12 mouse cellular contexts compared by ENCODE assay signal in the genomic region with DNA sequence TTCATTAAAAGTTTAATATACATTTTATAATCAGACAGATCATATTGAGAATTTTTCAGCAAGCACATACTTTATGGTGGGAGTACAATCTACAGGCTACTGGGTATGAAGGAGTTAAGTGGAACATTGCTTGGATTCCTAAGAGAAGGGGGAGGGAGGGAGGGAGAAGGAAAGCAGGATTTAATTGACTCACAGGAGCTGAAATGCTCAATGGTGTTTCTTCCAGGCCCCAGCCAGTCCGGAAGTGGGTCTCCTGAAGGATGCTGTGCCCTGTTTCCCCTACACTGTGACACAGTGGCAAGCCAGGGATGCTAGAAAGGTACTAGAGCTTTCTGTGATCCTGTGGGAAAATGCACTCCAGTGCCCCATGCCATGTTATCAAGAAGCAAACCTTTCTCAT.
DNase-seq lines count a peak whose midpoint lies in the region; ATAC-seq and TF ChIP-seq lines count a peak whose summit lies in the region.
"Had no signal": no experiment of that assay in that cellular context is flagged by ENCODE, and none has a peak within 500 bp of the region (broad histone marks: within the 10 kb centered on the region; RNA-seq: fewer than 3 reads in every experiment).

No protein-coding gene starts in this region.

- 0 out of 2 replicates have a peak, but pooled peaks cover 4% of the 10 kb centered on the region for H3K4me1 ChIP-seq in hindbrain, embryonic 14.5 days (replicated peaks; ENCODE audit: control insufficient read depth, insufficient read depth, low read length)
- H3K4me1 ChIP-seq in hindbrain, embryonic 16.5 days (ENCODE audit: control insufficient read depth, insufficient read depth, low read depth, low read length) = no peaks in the 10 kb centered on the region
- peaks cover 3% of the 10 kb centered on the region; the same call in 1 of the 2 replicates for H3K4me1 ChIP-seq in neural tube, embryonic 15.5 days
- no peaks in the 10 kb centered on the region for H3K4me1 ChIP-seq in forebrain, embryonic 16.5 days (replicated peaks; ENCODE audit: control insufficient read depth, insufficient read depth, low read length)
- H3K4me1 ChIP-seq in liver, postnatal 0 days (ENCODE audit: insufficient read depth) = no peaks in the 10 kb centered on the region

- H3K4me2 ChIP-seq in hindbrain, embryonic 14.5 days (replicated peaks) = no peak overlapping the region
- H3K4me2 ChIP-seq in hindbrain, embryonic 16.5 days (ENCODE audit: low read length) = no peak overlapping the region
- no peak overlapping the region for H3K4me2 ChIP-seq in neural tube, embryonic 15.5 days
- no peak overlapping the region for H3K4me2 ChIP-seq in forebrain, embryonic 16.5 days (ENCODE audit: low read length)
- H3K4me2 ChIP-seq in liver, postnatal 0 days (ENCODE audit: low read depth, low read length) = no peak overlapping the region
- H3K4me2 ChIP-seq: lung, embryonic 15.5 days had no signal

- no peak for TF ChIP-seq CTCF in liver, postnatal 0 days (IDR thresholded peaks at IDR 0.05; ENCODE audit: low read depth)

- no peak for DNase-seq in hindbrain, embryonic 14.5 days (ENCODE audit: low spot score)
- peak; percentile 20 for DNase-seq in neural tube, embryonic 10.5 days (ENCODE audit: extremely low spot score, low spot score)
- DNase-seq in yolk sac, embryonic 10.5 days (ENCODE audit: low spot score) = peak; percentile 54
- no peak for DNase-seq in liver, postnatal 0 days
- no peak for DNase-seq in ovary, postnatal 36 days (ENCODE audit: low spot score)
- DNase-seq: cerebellum, postnatal 25 days; heart, adult 11 months; left cerebral cortex, postnatal 4 days had no signal

- 4% methylated on average over 1 of the region's 1 CpGs for WGBS in hindbrain, embryonic 14.5 days
- WGBS in hindbrain, embryonic 16.5 days = 0% methylated on average over 1 of the region's 1 CpGs
- 0% methylated on average over 1 of the region's 1 CpGs for WGBS in neural tube, embryonic 15.5 days
- WGBS in forebrain, embryonic 16.5 days = 0% methylated on average over 1 of the region's 1 CpGs
- WGBS in liver, postnatal 0 days (ENCODE audit: insufficient replicate concordance) = 38% methylated on average over 1 of the region's 1 CpGs

- H3K27ac ChIP-seq in hindbrain, embryonic 14.5 days = no peak overlapping the region
- H3K27ac ChIP-seq in hindbrain, embryonic 16.5 days (ENCODE audit: low read depth, low read length) = no peak overlapping the region
- H3K27ac ChIP-seq in neural tube, embryonic 15.5 days (replicated peaks) = no peak overlapping the region
- no peak overlapping the region for H3K27ac ChIP-seq in forebrain, embryonic 16.5 days (ENCODE audit: low read length)
- H3K27ac ChIP-seq in liver, postnatal 0 days (ENCODE audit: low read depth) = no peak overlapping the region
- H3K27ac ChIP-seq: lung, embryonic 15.5 days had no signal

- H3K27me3 ChIP-seq in hindbrain, embryonic 14.5 days (ENCODE audit: control insufficient read depth, insufficient read depth, low read length) = no peaks in the 10 kb centered on the region
- no peaks in the 10 kb centered on the region for H3K27me3 ChIP-seq in hindbrain, embryonic 16.5 days (replicated peaks; ENCODE audit: control insufficient read depth, insufficient read depth, low read length)
- no peaks in the 10 kb centered on the region for H3K27me3 ChIP-seq in neural tube, embryonic 15.5 days (replicated peaks)
- no peaks in the 10 kb centered on the region for H3K27me3 ChIP-seq in forebrain, embryonic 16.5 days (replicated peaks; ENCODE audit: control insufficient read depth, insufficient read depth, low read length)
- no peaks in the 10 kb centered on the region for H3K27me3 ChIP-seq in liver, postnatal 0 days (ENCODE audit: insufficient read depth, low read length)
- H3K27me3 ChIP-seq: lung, embryonic 15.5 days had no signal

- peak; percentile 62; the same call in 1 of the 2 replicates for ATAC-seq in hindbrain, embryonic 14.5 days (ENCODE audit: low FRiP score)
- no peak for ATAC-seq in hindbrain, embryonic 16.5 days
- ATAC-seq in neural tube, embryonic 15.5 days (ENCODE audit: low FRiP score) = no peak
- peak; percentile 65 for ATAC-seq in forebrain, embryonic 16.5 days
- no peak for ATAC-seq in liver, postnatal 0 days

- H3K9ac ChIP-seq in hindbrain, embryonic 14.5 days = no peak overlapping the region
- H3K9ac ChIP-seq in hindbrain, embryonic 16.5 days (ENCODE audit: low read depth, low read length) = no peak overlapping the region
- no peak overlapping the region for H3K9ac ChIP-seq in neural tube, embryonic 15.5 days (replicated peaks)
- no peak overlapping the region for H3K9ac ChIP-seq in forebrain, embryonic 16.5 days (replicated peaks; ENCODE audit: low read depth, low read length)
- H3K9ac ChIP-seq in liver, postnatal 0 days (replicated peaks) = no peak overlapping the region
- H3K9ac ChIP-seq: lung, embryonic 15.5 days had no signal

- H3K9me3 ChIP-seq in hindbrain, embryonic 14.5 days (ENCODE audit: control insufficient read depth, low read length) = no peaks in the 10 kb centered on the region
- no peaks in the 10 kb centered on the region for H3K9me3 ChIP-seq in hindbrain, embryonic 16.5 days (ENCODE audit: control insufficient read depth, low read length)
- H3K9me3 ChIP-seq in neural tube, embryonic 15.5 days (replicated peaks) = no peaks in the 10 kb centered on the region
- H3K9me3 ChIP-seq in forebrain, embryonic 16.5 days (ENCODE audit: control insufficient read depth, low read length) = no peaks in the 10 kb centered on the region
- H3K9me3 ChIP-seq in liver, postnatal 0 days (ENCODE audit: low read length) = no peaks in the 10 kb centered on the region
- H3K9me3 ChIP-seq: lung, embryonic 15.5 days had no signal

- H3K36me3 ChIP-seq in hindbrain, embryonic 14.5 days (replicated peaks; ENCODE audit: control insufficient read depth, insufficient read depth) = no peaks in the 10 kb centered on the region
- H3K36me3 ChIP-seq in hindbrain, embryonic 16.5 days (ENCODE audit: control insufficient read depth, insufficient read depth, low read length) = no peaks in the 10 kb centered on the region
- H3K36me3 ChIP-seq in neural tube, embryonic 15.5 days = no peaks in the 10 kb centered on the region
- no peaks in the 10 kb centered on the region for H3K36me3 ChIP-seq in forebrain, embryonic 16.5 days (ENCODE audit: control insufficient read depth, insufficient read depth)
- no peaks in the 10 kb centered on the region for H3K36me3 ChIP-seq in liver, postnatal 0 days (replicated peaks; ENCODE audit: insufficient read depth, low read length)
- H3K36me3 ChIP-seq: lung, embryonic 15.5 days had no signal

- H3K4me3 ChIP-seq in hindbrain, embryonic 14.5 days (replicated peaks; ENCODE audit: low read length) = no peak overlapping the region
- H3K4me3 ChIP-seq in hindbrain, embryonic 16.5 days (ENCODE audit: low read length) = no peak overlapping the region
- H3K4me3 ChIP-seq in neural tube, embryonic 15.5 days (replicated peaks) = no peak overlapping the region
- H3K4me3 ChIP-seq in forebrain, embryonic 16.5 days (replicated peaks; ENCODE audit: low read length) = no peak overlapping the region
- no peak overlapping the region for H3K4me3 ChIP-seq in liver, postnatal 0 days (ENCODE audit: low read depth, low read length)
- H3K4me3 ChIP-seq: lung, embryonic 15.5 days had no signal

- TF ChIP-seq EP300 in liver, postnatal 0 days (IDR thresholded peaks at IDR 0.05; ENCODE audit: low read depth) = no peak

Comparison
In these comparisons a context has a peak if more than half of its experiments do, and no peak if none do; other contexts are left out.
1. ATAC-seq: peak in hindbrain, embryonic 14.5 days (single experiment) and forebrain, embryonic 16.5 days (single experiment); none in hindbrain, embryonic 16.5 days (single experiment), neural tube, embryonic 15.5 days (single experiment) and liver, postnatal 0 days (single experiment).
2. DNase-seq: peak in neural tube, embryonic 10.5 days (single experiment) and yolk sac, embryonic 10.5 days (single experiment); none in hindbrain, embryonic 14.5 days (single experiment), liver, postnatal 0 days (single experiment) and ovary, postnatal 36 days (single experiment).